ENCODE assay signal across 9 mouse cellular contexts in genomic region chr11:82613503-82613902, GRCm38 (mm10).
A peak's percentile ranks its signal among the peaks of the same experiment; 100 is the strongest.
DNase-seq lines count a peak whose midpoint lies in the region; ATAC-seq and TF ChIP-seq lines count a peak whose summit lies in the region.
"Had no signal": no experiment of that assay in that cellular context is flagged by ENCODE, and none has a peak within 500 bp of the region (broad histone marks: within the 10 kb centered on the region; RNA-seq: fewer than 3 reads in every experiment).

No protein-coding gene starts in this region.

- H3K9ac ChIP-seq in hindbrain, embryonic 12.5 days = no peak overlapping the region
- H3K9ac ChIP-seq: liver, embryonic 15.5 days had no signal

- no peaks in the 10 kb centered on the region for H3K9me3 ChIP-seq in hindbrain, embryonic 10.5 days
- no peaks in the 10 kb centered on the region for H3K9me3 ChIP-seq in hindbrain, embryonic 12.5 days (replicated peaks)
- H3K9me3 ChIP-seq in G1E (replicated peaks) = peaks cover 40% of the 10 kb centered on the region
- no peaks in the 10 kb centered on the region for H3K9me3 ChIP-seq in limb, embryonic 10.5 days (replicated peaks)
- H3K9me3 ChIP-seq: liver, embryonic 15.5 days had no signal

- peak; percentile 57 for DNase-seq in hindbrain, embryonic 10.5 days (ENCODE audit: low spot score)
- peak; percentile 9 for DNase-seq in G1E (ENCODE audit: low spot score)
- peak; percentile 70 for DNase-seq in cerebellum, adult 8-10 months
- DNase-seq in heart, postnatal 10 days = peak; percentile 40 to 74
- peak; percentile 69 for DNase-seq in limb, embryonic 10.5 days (ENCODE audit: low spot score)
- DNase-seq in retina, postnatal 7 days (ENCODE audit: low read depth, low spot score) = peak; percentile 46
- peak; percentile 86 for DNase-seq in thymus, postnatal 4 days

- H3K4me1 ChIP-seq in hindbrain, embryonic 10.5 days (replicated peaks) = peaks cover 3% of the 10 kb centered on the region
- peaks cover 11% of the 10 kb centered on the region; the same call in 1 of the 2 replicates for H3K4me1 ChIP-seq in hindbrain, embryonic 12.5 days
- H3K4me1 ChIP-seq in G1E (ENCODE audit: insufficient read depth, low read depth, low read length) = no peaks in the 10 kb centered on the region
- H3K4me1 ChIP-seq in limb, embryonic 10.5 days = peaks cover 11% of the 10 kb centered on the region
- H3K4me1 ChIP-seq: liver, embryonic 15.5 days had no signal

- no peak for ATAC-seq in hindbrain, embryonic 12.5 days (ENCODE audit: low FRiP score)
- no peak for ATAC-seq in G1E (ENCODE audit: extremely low read depth, insufficient number of reproducible peaks, low FRiP score, poor library complexity, severe bottlenecking)

- H3K36me3 ChIP-seq in hindbrain, embryonic 10.5 days = no peaks in the 10 kb centered on the region
- no peaks in the 10 kb centered on the region for H3K36me3 ChIP-seq in hindbrain, embryonic 12.5 days
- no peaks in the 10 kb centered on the region for H3K36me3 ChIP-seq in G1E (replicated peaks)
- H3K36me3 ChIP-seq in limb, embryonic 10.5 days = no peaks in the 10 kb centered on the region
- H3K36me3 ChIP-seq: liver, embryonic 15.5 days had no signal

- no peak overlapping the region for H3K4me3 ChIP-seq in hindbrain, embryonic 10.5 days
- H3K4me3 ChIP-seq in hindbrain, embryonic 12.5 days = no peak overlapping the region
- no peak overlapping the region for H3K4me3 ChIP-seq in G1E (ENCODE audit: low read depth, low read length)
- H3K4me3 ChIP-seq in limb, embryonic 10.5 days = no peak overlapping the region
- H3K4me3 ChIP-seq: liver, embryonic 15.5 days had no signal

- H3K27ac ChIP-seq in hindbrain, embryonic 10.5 days = no peak overlapping the region
- H3K27ac ChIP-seq in hindbrain, embryonic 12.5 days = no peak overlapping the region
- H3K27ac ChIP-seq in limb, embryonic 10.5 days = no peak overlapping the region
- H3K27ac ChIP-seq: liver, embryonic 15.5 days had no signal

- H3K27me3 ChIP-seq in hindbrain, embryonic 10.5 days (ENCODE audit: insufficient read depth, poor library complexity, severe bottlenecking) = peaks cover 26% of the 10 kb centered on the region
- H3K27me3 ChIP-seq in hindbrain, embryonic 12.5 days = 0 out of 2 replicates have a peak, but pooled peaks cover 4% of the 10 kb centered on the region
- no peaks in the 10 kb centered on the region for H3K27me3 ChIP-seq in G1E (ENCODE audit: insufficient read depth, low read length)
- H3K27me3 ChIP-seq in limb, embryonic 10.5 days (ENCODE audit: low read depth, poor library complexity, severe bottlenecking) = peaks cover 32% of the 10 kb centered on the region

- TF ChIP-seq CTCF in G1E (IDR thresholded peaks at IDR 0.05; ENCODE audit: low read depth, low read length) = 0 out of 2 replicates have a peak, but pooled peaks have one; percentile 24

- WGBS in hindbrain, embryonic 10.5 days = 20% methylated on average over 6 of the region's 6 CpGs
- WGBS in hindbrain, embryonic 12.5 days = 28% methylated on average over 6 of the region's 6 CpGs
- WGBS in limb, embryonic 10.5 days = 23% methylated on average over 6 of the region's 6 CpGs

- intact Hi-C loops in heart, postnatal 10 days (cut with DNase I) = loop anchor here (1.0 to 5.0 kb wide), 2 partner anchors 277 to 376 kb away; partner anchors contain the start of gene Rad51d

- no peak overlapping the region for H3K4me2 ChIP-seq in hindbrain, embryonic 12.5 days (replicated peaks)
- H3K4me2 ChIP-seq: liver, embryonic 15.5 days had no signal

Comparison
In these comparisons a context has a peak if more than half of its experiments do, and no peak if none do; other contexts are left out.
1. DNase-seq: peak in every context shown above with its lines; median percentile 86 in thymus, postnatal 4 days; 70 in cerebellum, adult 8-10 months; 69 in limb, embryonic 10.5 days; 57 in hindbrain, embryonic 10.5 days; 57 in heart, postnatal 10 days; 46 in retina, postnatal 7 days; 9 in G1E.